Mouse (Mus musculus): Measurements from ENCODE around the gene Ugt1a8. TPM values are rescaled to one million over a fixed set of nuclear protein-coding genes. Genes with fewer than 3 reads are reported as not detected.

Ugt1a8 gene
- polyA plus RNA-seq, 1 experiment: not detected

DNA sequence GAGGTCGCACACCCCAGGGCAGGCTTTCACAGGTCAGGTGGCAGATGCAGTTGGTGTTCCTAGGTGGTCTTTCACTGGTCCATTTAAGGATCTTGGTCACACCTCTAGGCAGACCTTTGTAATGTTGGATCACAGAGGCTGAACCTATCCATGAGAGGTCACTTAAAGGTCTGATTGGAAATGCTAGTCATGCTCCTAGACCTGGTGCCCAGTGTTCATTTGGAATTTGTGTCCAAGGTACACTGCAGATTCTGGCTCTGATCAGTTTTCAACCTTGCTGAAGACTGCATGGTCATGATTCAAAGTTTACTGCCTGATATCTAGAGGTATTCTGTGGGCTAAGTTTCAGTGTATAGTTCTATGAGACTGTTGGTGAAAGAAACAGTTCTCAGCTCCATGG is 92.0 kb downstream of the Ugt1a8 start:
- 86% methylated on average over 1 of the region's 1 CpGs for WGBS

DNA sequence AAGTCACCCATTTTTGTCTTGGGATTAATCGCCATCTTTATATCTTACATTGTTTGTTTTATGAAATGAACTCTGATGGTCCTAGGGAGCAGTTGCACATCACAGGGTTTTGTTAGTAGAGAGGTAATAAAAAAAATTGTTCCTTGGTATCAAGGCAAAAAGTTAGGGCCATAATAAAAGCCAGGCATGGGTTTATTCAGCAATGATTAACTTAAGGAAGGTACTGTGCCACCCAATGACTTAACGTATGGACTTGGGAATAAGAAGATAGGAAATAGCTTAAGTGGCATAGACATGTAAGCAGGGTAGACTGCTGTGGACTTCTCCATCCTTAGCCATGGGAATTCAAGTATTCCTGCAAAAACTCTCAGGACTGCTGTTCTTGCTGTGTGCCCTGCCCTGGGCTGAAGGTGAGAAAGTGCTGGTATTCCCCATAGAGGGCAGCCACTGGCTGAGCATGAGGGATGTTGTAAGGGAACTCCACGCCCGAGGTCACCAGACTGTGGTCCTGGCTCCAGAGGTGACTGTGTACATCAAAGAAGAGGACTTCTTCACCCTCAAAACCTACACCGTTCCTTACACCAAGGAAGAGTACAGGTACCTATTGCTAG is 98.8 kb downstream of the Ugt1a8 start:
- Histone ChIP-seq H3K4me3 (replicated peaks; ENCODE audit: extremely low read depth, low read depth, low read length) (no peak overlapping the region), H3K4me1 (ENCODE audit: control insufficient read depth, insufficient read depth, low read length) (no peaks in the 10 kb centered on the region)
- TF ChIP-seq POLR2A (IDR thresholded peaks at IDR 0.05; ENCODE audit: borderline replicate concordance, extremely low read depth, low read depth, low read length) (no peak), CTCF (IDR thresholded peaks at IDR 0.05; ENCODE audit: insufficient read depth, low read length) (no peak)
- 91% methylated on average over 5 of the region's 5 CpGs for WGBS
- DNase-seq: no peak

More for the DNA sequence above, 92.0 kb downstream of the Ugt1a8 start:
- TF ChIP-seq POLR2A (IDR thresholded peaks at IDR 0.05; ENCODE audit: borderline replicate concordance, extremely low read depth, low read depth, low read length): no peak
- TF ChIP-seq CTCF (IDR thresholded peaks at IDR 0.05; ENCODE audit: insufficient read depth, low read length): no peak
- no peaks in the 10 kb centered on the region for H3K4me1 ChIP-seq (ENCODE audit: control insufficient read depth, insufficient read depth, low read length)
- DNase-seq: no peak
- H3K4me3 ChIP-seq (replicated peaks; ENCODE audit: extremely low read depth, low read depth, low read length): no peak overlapping the region

DNA sequence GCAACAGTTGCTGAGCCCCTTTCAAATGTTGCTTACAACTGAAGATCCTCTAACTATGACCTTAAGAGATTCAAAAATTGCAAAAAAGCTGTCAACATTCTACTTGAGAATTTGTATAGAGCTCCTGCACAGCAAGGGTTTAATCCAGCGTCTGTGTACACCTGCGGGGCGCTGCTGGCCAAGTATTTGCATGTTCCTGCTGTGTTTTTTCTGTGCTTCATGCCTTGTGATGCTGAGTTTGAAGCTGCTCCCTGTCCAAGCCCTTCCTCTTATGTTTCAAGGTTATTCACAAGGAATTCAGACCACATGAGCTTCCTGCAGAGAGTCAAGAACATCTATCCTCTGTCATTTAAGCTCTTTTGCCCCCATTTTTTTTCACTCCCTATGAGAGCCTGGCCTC is 104.5 kb downstream of the Ugt1a8 start:
- Histone ChIP-seq H3K4me3 (replicated peaks; ENCODE audit: extremely low read depth, low read depth, low read length) (no peak overlapping the region), H3K4me1 (ENCODE audit: control insufficient read depth, insufficient read depth, low read length) (no peaks in the 10 kb centered on the region)
- 77% methylated on average over 3 of the region's 3 CpGs for WGBS
- no peak for DNase-seq
- no peak for TF ChIP-seq POLR2A (IDR thresholded peaks at IDR 0.05; ENCODE audit: borderline replicate concordance, extremely low read depth, low read depth, low read length)

DNA sequence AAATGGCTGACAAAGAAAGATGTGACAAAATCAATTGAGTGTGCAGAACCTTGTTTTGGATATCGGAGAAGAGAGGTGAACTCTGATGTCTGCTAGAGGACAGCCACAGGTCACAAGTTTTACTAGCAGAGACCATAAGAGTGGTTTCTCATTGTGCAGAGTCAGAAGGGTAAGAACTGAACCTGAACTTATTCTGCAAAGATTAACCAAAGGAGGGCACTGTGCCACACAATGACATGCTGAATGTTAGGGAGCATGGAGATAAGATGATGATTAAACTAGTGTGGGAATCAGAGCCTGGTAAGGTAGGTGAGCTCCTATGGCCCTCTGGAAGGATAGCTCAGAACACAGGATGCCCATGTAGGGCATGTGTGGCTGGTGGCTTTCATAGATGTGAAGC is 108.1 kb downstream of the Ugt1a8 start:
- TF ChIP-seq CTCF (IDR thresholded peaks at IDR 0.05; ENCODE audit: insufficient read depth, low read length): no peak
- no peak for TF ChIP-seq POLR2A (IDR thresholded peaks at IDR 0.05; ENCODE audit: borderline replicate concordance, extremely low read depth, low read depth, low read length)
- Histone ChIP-seq H3K4me3 (replicated peaks; ENCODE audit: extremely low read depth, low read depth, low read length) (no peak overlapping the region), H3K4me1 (ENCODE audit: control insufficient read depth, insufficient read depth, low read length) (no peaks in the 10 kb centered on the region)
- no peak for DNase-seq
- WGBS: 93% methylated on average over 1 of the region's 1 CpGs

DNA sequence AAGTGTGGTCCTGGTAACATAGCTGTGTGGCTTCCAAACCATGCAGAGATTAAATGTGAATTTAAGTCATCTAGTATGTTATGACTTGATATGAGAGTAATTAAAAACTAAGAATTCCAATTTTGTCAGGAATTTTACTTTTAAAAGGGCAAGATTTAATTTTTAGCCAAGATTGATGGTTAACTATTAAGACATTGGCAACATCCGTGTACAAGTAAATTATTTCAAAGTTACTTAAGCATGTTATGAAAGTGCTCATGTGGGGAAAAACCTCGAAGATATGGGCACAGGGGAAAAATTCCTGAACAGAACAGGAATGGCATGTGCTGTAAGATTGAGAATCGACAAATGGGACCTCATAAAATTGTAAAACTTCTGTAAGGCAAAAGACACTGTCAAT is 109.8 kb downstream of the Ugt1a8 start:
- 72% methylated on average over 3 of the region's 3 CpGs for WGBS
- no peak for DNase-seq
- TF ChIP-seq CTCF (IDR thresholded peaks at IDR 0.05; ENCODE audit: insufficient read depth, low read length) (no peak), POLR2A (IDR thresholded peaks at IDR 0.05; ENCODE audit: borderline replicate concordance, extremely low read depth, low read depth, low read length) (no peak)

DNA sequence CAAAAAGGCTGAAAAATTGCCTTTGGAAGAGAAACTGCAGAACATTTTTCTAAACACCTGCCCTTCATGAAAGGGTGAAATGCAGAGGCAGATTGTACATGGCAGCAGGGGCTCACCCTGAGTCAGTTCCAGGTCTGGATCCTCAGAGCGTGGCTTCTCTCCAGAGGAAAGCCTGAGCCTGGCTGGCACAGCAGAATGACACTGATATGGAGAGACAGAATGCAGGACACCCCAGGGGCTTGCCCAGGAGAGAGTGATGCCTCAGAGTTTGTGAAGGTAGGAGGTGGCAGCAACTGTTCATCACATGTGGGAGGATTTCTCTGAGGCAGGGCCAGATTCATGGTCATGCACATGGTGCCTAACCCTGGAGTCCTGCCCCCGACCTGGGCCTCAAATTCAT is 112.4 kb downstream of the Ugt1a8 start:
- Histone ChIP-seq H3K4me1 (ENCODE audit: control insufficient read depth, insufficient read depth, low read length) (no peaks in the 10 kb centered on the region), H3K4me3 (replicated peaks; ENCODE audit: extremely low read depth, low read depth, low read length) (no peak overlapping the region)
- 67% methylated on average over 2 of the region's 2 CpGs for WGBS
- no peak for DNase-seq
- TF ChIP-seq POLR2A (IDR thresholded peaks at IDR 0.05; ENCODE audit: borderline replicate concordance, extremely low read depth, low read depth, low read length) (no peak), CTCF (IDR thresholded peaks at IDR 0.05; ENCODE audit: insufficient read depth, low read length) (no peak)

More for the DNA sequence above, 109.8 kb downstream of the Ugt1a8 start:
- H3K4me1 ChIP-seq (ENCODE audit: control insufficient read depth, insufficient read depth, low read length): no peaks in the 10 kb centered on the region
- no peak overlapping the region for H3K4me3 ChIP-seq (replicated peaks; ENCODE audit: extremely low read depth, low read depth, low read length)

DNA sequence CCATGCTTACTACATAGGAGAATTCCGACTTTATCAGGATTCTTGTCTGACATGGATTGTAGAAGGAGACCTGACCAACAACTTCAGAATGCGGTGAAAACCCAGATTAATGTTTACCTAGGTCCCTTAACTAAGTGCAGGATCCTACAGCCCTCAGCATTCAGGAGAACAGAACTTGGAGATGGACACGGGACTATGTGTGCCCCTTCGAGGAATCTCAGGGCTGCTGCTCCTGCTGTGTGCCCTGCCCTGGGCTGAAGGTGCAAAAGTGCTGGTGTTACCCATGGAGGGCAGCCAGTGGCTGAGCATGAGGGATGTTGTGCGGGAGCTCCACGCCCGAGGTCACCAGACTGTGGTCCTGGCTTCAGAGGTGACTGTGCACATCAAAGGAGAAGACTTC is 112.8 kb downstream of the Ugt1a8 start, which contains the start of gene Ugt1a2:
Gene Ugt1a2, plus strand, starts transcription at position 146 of the 400 bp plus-strand sequence.
- H3K4me3 ChIP-seq (replicated peaks; ENCODE audit: extremely low read depth, low read depth, low read length): no peak within 1 kb of the TSS
- no peak for TF ChIP-seq CTCF (IDR thresholded peaks at IDR 0.05; ENCODE audit: insufficient read depth, low read length)
- TF ChIP-seq POLR2A (IDR thresholded peaks at IDR 0.05; ENCODE audit: borderline replicate concordance, extremely low read depth, low read depth, low read length): no peak
- DNase-seq: no peak
- 71% methylated on average over 7 of the region's 7 CpGs for WGBS
- H3K4me1 ChIP-seq (ENCODE audit: control insufficient read depth, insufficient read depth, low read length): peaks cover 2% of the 10 kb centered on the region; the same call in 1 of the 2 replicates

DNA sequence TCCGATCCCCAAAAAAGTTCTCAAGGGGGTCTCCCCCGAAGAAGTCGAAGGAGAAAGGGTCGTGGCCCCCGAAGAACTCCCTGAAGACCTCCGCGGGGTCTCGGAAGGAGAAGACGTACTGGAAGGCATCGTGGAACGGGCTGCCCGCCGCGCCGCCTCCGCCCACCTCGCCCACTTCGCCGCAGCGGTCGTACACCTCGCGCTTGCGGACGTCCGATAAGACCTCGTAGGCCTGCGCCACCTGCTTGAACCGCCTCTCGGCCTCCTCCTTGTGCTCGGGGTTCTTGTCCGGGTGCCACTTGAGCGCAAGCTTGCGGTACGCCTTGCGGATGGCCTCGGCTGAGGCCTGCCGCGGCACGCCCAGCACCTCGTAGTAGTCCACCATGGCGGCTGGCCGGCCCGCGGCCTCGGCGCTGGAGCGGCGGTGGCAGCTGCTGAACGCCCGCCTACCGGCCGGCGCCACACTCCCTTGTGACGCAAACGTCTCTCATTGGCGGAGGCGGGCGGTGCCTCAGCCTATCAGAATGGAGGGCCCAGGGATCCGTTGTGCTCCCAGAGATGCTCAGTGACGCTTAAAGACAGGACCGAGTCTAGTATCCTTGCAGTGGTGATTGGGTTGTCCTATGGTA is 117.8 kb downstream of the Ugt1a8 start, which contains the start of gene Dnajb3:
Gene Dnajb3, minus strand, starts transcription at position 489 of the 629 bp plus-strand sequence.
- peak; percentile 70 for DNase-seq
- TF ChIP-seq CTCF (IDR thresholded peaks at IDR 0.05; ENCODE audit: insufficient read depth, low read length): no peak
- TF ChIP-seq POLR2A (IDR thresholded peaks at IDR 0.05; ENCODE audit: borderline replicate concordance, extremely low read depth, low read depth, low read length): peak; percentile 14; the same call in 1 of the 2 replicates
- WGBS: 10% methylated on average over 62 of the region's 62 CpGs
- peaks cover 2% of the 10 kb centered on the region; the same call in 1 of the 2 replicates for H3K4me1 ChIP-seq (ENCODE audit: control insufficient read depth, insufficient read depth, low read length)
- H3K4me3 ChIP-seq (replicated peaks; ENCODE audit: extremely low read depth, low read depth, low read length): peak within 1 kb of the TSS; percentile 90

DNA sequence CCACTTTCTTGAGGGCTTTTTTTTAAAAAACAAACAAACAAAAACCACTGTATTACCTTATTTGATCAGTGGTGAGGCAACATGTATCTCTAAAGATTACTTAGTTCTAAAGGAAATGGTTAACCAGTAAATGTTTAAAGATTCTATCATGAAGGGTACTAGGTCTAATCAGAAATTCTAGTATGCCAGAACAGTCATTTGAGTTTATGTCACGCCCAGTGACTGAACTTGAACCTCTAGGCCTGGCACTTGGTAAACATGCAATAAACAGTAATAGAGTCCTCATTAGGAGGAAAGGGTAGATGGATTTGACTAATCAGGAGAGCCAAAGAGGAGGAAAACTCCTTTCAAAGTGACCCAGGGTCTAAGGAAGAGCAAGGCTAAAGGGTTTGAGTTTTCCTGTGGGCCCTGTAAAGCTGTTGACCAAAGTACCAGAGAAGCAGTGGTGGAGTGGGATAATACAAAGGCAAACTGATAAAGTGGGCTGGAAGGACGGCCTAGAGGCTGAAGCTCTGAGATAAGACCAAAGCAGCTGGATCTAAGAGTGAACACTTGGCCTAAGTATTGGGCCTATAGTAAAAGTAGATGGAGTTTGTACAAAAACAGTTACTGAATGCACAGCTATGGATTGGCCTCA is 119.3 kb downstream of the Ugt1a8 start:
- Histone ChIP-seq H3K4me1 (ENCODE audit: control insufficient read depth, insufficient read depth, low read length) (peaks cover 2% of the 10 kb centered on the region; the same call in 1 of the 2 replicates), H3K4me3 (replicated peaks; ENCODE audit: extremely low read depth, low read depth, low read length) (no peak overlapping the region)
- no peak for DNase-seq
- WGBS: 81% methylated on average over 2 of the region's 2 CpGs
- no peak for TF ChIP-seq POLR2A (IDR thresholded peaks at IDR 0.05; ENCODE audit: borderline replicate concordance, extremely low read depth, low read depth, low read length)
- TF ChIP-seq CTCF (IDR thresholded peaks at IDR 0.05; ENCODE audit: insufficient read depth, low read length): no peak
